Mouse (Mus musculus) left cerebral cortex, postnatal 10 days (tissue): ENCODE measurements around the gene Vps51. TPM values are rescaled to one million over a fixed set of nuclear protein-coding genes. Genes with fewer than 3 reads are reported as not detected.

Experiments
- DNase-seq, 2 experiments: peaks; one replicate each; pipeline ENCODE4 v3.0.0; 2021 to 2022; ENCODE audit warnings: low spot score in 2 of 2, mixed read lengths in 1 of 2; ENCODE audit errors: extremely low spot score in 1 of 2
- intact Hi-C: fragments of 180-260 bp; cut with DNase I; formaldehyde crosslinking; loops from one replicate; pipeline ENCODE4 v1.15.1; 2025
- total RNA-seq, 2 experiments: library from RNA; stranded (reverse); gene quantifications; 2 replicates each; pipeline ENCODE4 v1.2.3; 2021

The Vps51 gene
- 10 to 100 TPM; 90.8 to 94.8 TPM for total RNA-seq

DNA sequence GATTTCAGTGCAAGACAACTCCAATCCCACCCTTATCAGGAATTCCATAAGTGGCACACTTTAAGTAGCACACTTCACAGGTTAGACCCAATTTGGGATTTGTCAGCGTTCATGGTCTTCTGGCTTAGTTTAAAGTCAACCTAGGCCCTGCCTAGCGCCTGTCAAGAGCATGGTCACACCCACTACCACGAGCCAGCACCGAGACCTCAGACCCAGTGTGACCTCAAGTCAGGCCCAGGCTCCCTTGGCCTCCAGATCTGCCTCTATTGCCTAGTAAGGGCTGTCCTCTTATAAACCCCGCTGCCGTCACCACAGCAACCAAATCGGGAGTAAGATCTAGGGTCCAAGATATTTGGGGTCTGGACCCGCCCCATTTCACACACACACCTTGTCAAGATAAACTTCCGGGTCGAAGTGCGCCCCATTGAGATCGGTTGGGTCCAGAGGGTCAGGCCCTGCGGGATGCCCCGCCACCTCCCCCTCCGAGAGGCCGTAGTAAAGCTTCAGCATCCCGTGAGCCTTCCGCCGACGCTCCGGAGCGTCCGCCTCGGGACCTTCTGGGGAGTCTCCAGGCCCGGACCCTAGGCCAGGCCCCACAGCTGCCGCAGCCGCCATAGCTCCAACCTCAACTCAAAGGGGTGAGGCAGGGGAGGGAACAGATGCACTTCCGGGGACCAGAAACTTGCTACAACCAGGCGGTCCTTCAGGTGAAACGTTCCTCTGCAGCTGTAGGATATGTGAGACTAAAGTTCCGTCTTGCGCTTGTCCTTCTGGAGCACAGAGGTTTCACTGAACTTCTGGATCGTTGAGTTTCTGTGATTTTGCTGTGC is at the start of gene Vps51:
Vps51 (minus strand) TSS at position 668 of the 830 bp plus-strand sequence.
- intact Hi-C loops: loop anchor here (5.0 kb wide), 1 partner anchor 41 kb away; the partner anchor contains the start of gene Sac3d1
- DNase-seq: peak; percentile 86 to 89

DNA sequence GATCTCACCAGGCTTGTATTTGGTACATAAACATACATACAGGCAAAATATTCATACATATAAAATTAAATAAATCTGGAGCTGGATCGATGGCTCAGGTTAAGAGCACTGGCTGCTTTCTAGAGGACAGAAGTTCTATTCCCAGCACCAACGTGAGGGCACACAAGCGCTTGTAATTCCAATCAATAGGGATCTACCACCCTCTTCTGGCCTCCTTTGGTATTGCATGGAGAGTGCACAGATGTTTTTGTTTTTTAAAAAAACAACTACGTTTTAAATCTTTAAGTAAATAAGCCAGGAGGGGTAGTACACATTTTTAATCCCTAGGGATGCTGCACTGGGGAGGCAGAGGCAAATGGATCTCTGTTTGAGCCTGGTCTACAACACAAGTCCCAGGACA is 49.3 kb upstream of the Vps51 start:
- intact Hi-C loops: no loop called here
- no peak for DNase-seq

DNA sequence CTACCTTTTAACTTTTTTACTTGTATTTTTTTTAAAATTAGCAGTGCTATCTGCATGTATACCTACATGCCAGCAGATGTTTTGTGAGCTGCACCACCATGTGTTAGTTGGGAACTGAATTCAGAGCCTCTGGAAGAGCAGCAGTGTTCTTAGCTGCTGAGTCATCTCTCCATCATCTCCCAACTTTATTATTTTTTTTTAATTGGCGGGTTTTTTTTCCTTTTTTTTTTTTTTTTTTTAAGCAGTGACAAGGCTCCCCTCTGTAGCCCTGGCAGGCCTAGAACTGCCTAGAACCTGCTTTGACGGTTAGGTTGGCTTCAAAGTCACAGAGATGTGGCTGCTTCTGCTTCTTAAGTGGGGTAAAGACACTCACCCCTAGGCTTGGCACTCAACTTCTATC is 47.9 kb upstream of the Vps51 start:
- DNase-seq: no peak
- intact Hi-C loops: no loop called here

DNA sequence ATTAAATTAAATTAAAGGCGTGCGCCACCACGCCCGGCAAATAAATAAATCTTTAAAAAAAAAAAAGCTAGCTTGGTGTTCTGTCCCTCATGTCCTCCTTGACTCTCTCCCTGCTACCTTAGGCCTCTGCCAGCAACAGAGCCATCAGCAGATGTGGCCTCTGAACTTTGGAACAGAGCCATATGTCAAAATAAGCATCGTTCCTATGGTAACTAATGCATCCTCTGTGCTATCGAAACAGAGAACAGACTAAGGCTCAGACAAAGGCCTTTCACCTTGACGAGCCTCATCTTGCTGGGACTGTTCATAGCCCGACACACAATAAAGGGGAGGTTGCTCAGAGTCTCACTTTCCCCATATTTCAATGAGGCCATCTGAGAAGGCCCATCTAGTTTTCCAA is 46.3 kb upstream of the Vps51 start:
- DNase-seq: no peak
- intact Hi-C loops: no loop called here

DNA sequence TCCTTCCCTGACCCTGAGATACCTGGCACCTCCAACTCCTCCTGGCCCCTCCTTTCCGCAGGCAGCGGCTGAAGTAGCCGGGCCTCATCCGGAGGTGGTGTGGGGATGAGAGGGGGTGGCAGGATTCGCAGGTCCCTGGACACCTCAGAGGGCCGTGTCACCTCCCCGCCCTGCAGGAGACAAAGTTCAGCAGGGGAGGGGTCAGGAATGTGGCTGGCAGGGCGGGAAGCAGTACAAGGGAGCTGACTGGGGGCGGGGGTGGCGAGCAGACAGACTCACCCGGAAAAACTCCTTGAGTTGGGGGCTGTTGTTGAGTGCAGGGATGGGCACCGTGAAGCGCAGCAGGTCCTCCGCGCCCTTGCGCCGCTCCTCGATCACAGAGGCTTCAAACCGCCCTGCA is 44.7 kb upstream of the Vps51 start:
- intact Hi-C loops: no loop called here
- DNase-seq: no peak

DNA sequence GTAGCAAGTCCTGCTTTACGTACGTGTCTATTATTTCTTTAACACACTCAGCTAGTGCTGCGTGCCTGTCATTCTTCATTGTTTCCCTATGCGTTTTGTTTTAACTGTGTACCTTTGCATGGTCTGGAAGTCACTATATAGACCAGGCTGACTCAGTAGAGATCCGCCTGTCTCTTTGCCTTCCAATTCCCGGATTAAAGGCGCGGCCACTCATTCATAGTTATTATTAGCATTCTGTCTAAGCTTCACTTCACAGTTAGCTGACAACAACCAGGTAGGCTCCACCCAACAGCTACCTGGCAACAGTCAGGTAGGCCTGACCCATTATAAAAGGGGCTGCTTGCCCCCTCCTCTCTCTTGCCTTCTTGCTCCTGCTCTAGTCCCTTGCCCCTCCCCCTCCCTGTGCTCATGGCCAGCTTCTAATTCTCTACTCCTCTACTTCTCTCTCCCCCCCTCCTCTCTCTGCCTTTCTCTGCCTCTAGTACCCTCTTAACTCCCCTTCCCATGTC is 41.7 kb upstream of the Vps51 start:
- DNase-seq: no peak
- intact Hi-C loops: loop anchor here (5.0 kb wide), 1 partner anchor 41 kb away; the partner anchor contains the start of gene Vps51

DNA sequence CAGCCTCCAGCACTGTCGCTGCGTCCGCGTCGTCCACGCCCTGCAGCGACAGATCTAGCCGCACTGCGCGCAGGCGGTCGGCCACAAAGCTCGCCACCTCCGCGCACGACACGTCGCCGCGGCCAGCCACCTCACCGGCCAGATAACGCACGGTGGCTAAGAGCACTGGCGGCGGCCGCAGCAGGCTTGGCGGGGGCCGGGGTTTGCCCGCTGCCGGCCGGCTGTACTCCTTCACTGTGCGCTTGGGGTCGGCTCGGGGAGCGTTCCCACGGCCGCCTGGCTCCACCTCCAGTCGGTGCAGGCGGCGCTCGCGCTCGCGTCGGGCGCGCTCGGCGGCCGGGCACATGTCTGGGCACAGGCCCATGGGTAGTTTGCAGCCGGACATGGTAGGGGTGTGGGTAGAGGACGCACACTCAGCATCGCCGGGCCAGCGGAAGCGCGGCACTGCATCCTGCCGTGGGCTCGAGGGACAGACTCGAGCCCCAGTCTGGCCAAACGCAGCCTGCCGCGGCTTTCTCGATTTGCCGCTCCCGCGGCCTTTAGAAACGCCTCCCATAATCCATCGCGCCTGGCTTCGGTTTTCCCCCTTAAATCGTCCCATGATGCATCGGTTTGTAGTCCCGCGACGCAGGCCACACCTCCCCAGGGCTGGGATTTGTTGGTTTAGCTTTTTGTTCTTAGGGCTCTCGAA is 41.1 kb upstream of the Vps51 start, which contains the start of gene Sac3d1:
Sac3d1 (minus strand) TSS at position 665 of the 691 bp plus-strand sequence.
- intact Hi-C loops: loop anchor here (5.0 kb wide), 1 partner anchor 41 kb away; the partner anchor contains the start of gene Vps51
- DNase-seq: peak; percentile 88 to 92

DNA sequence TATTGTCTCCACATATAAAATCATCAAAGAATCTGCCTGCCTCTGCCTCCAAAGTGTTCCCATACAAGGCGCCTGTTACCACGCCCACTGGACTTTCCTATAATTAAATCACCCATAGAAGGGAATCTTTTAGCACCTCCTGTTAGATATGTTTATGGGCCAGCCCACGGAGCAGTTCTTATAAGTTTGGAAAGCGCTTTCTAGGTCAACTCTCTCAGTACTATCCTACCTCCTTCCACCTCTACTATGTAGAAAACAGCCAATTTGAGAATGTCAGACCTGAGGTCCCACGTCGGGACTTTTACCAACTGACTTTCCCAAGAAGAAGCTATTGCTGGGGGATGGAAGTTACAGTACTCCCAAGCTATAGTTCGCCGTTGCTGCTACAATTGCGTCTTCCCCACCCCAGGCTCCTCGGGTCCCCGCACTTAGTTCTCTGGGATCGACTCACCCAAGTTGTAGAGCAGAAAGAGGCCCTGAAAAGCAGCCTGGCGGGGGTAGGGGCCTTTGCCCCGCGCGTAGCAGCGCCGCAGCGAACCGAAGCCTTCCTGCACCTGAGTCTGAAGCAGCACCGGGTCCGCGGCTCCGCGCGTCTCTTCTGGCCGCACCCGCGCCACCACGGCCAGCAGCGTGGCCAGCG is 40.4 kb upstream of the Vps51 start:
- DNase-seq: no peak

DNA sequence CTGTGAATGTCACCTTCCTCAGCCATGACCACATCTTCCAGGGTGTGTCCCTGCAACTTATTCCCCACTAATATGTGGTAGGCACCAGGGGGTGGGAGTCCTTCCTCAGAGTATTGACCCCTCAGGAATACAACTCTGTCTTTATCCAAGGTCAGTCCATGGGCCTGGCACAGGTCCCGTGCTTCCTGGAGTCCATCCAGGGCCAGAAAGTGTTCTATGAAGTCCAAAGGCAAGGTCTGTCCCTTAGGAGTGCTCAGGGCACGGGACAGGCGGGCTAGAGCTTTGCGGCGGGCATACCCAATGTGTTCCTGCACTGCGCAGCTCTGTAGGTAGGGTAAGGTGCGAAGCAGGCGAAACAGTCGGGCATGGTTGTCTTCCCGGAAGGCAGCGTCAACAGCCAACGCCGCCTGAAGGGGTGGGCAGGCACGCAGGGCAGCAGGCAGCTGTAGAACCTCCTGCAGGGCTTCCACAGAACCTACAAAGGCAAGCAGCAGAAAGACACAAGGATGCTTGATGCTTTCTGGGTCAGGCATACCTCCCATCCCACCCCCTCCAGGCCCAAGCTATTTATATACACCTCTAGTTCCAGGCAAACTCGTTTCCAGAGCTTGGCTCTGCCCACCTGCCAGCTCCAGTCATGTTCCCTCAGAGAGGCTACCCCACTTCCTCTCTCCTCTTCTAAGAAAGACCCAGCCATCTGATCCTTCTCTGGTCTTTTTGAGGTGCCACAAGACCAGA is 39.3 kb upstream of the Vps51 start:
- no peak for DNase-seq
- intact Hi-C loops: loop anchor here (5.0 kb wide), 1 partner anchor 39 kb away; the partner anchor contains the start of gene Vps51

More for the DNA sequence above, 40.4 kb upstream of the Vps51 start:
- intact Hi-C loops: loop anchor here (5.0 kb wide), 1 partner anchor 40 kb away; the partner anchor contains the start of gene Vps51

DNA sequence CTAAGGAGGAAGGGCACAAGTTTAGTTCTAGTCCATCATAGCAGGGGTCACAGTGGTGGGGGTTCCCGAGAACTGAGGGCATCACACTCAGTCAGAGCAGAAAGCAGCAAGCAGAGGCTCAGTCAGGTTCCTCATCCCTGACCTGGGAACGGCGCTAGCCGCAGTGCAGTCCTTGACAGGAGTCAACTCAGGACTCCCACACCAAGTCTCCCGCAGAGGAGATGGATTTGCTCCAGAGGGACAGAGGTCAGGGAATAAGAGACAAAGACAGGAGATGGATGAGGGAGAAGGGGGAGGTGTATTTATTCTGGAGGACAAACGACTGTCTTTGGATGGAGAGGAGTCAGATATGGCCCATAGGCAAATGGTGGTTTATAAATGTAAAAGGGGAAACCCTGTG is 36.1 kb upstream of the Vps51 start:
- intact Hi-C loops: no loop called here
- DNase-seq: no peak

DNA sequence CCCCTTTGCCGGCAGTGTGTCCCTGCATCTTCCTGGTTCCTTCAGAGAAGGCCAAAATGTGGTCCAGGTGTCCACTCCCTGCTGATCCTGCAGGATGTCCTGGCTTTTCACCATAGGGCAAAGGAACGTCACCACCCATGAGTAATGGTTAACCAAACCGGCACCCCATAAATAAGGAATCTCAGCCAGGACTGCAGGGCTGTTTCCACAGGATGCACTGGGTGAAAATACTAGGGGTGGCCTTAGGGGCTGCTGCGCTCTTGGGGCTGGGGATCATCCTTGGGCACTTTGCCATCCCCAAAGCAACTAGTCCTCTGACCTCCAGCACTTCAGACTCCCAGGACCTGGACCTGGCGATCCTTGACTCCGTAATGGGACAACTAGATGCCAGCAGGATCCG is 28.6 kb upstream of the Vps51 start, which contains the start of gene Naaladl1:
Naaladl1 (plus strand) TSS at position 197 of the 400 bp plus-strand sequence.
- DNase-seq: no peak

DNA sequence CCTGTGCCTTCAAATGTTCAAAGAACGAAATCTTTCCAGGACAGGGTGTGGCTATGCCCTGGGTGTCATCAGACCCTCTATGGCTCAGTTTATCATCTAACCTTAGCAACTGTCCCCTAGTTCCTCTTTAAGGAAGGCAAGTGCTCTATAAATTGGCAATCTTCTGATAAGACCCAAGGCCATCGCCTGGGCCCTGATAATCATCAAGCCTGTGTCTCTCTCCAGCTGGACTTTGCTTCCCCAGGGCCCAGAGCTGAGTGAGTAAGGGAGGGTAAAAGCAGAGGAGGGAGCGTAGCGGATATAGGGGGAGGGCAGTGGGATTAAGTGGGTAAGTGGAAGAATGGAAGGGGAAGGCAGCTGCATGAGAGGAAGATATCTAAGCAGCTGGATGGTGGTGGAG is 27.4 kb upstream of the Vps51 start:
- DNase-seq: no peak
- intact Hi-C loops: no loop called here

More for the DNA sequence above, 28.6 kb upstream of the Vps51 start, which contains the start of gene Naaladl1:
- intact Hi-C loops: no loop called here

DNA sequence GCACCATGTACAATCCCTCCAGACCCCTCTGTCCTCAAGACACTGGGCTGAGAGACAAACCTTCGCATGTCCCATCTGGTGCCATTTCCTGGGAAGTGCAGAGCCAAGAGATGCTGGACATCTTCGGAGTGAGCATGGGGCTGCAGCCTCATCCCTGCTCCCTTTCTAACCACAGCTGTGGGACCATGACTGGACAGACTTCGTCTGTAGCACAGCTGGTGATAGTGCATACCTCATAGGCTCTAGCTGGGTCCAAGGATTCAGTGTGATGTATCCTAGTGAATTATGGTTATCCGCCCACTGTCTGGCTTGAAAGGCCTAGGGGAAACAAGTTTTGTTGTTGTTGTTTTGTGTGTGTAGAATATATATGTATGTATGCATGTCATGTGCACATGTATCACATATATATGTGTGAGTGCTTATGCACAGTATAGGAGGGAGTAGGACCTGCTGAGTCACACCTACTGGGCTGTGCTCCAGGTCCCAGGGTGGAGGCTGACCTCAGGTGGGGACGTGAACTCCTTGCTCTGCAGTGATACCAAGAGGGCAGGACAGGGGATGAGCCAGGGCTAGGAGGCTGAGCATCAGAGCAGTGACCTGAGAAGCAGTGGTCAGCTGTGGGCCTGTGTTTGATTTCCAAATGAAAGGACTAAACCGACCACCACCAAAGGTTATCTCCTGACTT is 25.3 kb upstream of the Vps51 start:
- intact Hi-C loops: no loop called here
- no peak for DNase-seq

DNA sequence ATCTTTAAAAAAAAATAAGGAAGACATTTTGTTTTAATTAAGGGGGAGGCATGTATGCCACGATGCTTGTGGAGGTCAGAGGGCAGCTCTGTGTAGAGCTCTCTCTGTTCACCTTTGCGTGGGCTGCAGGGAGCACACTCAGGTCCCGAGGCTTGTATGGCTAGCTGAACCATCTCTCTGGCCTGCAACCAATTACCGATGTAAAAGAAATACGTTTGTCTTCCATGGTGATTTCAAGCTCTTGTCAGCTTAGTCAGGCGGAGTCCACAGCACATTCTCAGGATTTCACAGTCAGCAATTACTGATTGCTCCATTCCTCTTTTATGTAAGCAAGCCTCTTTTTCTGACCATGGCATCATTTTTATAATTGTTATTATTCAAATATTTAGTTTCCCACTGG is 24.2 kb upstream of the Vps51 start:
- DNase-seq: no peak
- intact Hi-C loops: no loop called here

DNA sequence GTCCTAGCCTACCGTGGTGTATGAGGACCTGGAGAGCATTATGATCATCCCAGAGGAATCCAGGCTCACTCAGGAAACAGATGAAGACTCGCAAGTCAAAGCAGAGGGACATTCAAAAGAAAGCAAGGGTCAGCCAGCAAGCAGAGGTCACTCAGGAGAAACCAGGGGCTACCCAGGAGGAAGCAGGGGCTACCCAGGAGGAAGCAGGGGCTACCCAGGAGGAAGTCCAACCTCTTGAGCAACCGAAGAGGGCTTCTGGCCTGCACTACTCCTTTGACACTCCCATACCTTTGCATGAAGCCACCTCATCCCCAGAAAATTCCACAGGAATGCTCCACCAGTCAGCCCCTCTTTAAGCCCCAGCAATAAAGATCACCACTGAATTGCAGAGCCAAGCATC is 20.8 kb upstream of the Vps51 start:
- no peak for DNase-seq
- intact Hi-C loops: no loop called here

DNA sequence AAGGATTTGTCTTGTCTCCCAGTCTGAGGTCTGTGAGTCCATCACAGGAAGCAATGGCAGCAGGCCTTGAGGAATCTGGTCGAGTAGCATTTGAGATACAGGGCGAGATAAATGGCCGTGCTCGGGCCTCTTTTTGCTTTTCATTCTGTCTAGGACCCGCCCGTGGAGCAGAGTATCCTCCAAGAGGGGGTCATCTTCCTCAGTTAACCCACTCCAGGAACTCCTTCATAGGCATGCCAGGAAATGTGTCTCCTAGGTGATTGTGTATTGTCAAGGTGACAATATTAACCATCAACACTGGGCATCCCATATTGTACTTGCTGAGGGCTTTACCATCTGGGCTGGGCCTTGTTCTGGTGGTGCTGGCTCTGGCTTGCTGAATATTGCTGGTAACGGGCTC is 17.1 kb upstream of the Vps51 start, which contains the start of gene AC131692.1:
AC131692.1 (plus strand) TSS at position 301 of the 400 bp plus-strand sequence.
- intact Hi-C loops: no loop called here
- no peak for DNase-seq

DNA sequence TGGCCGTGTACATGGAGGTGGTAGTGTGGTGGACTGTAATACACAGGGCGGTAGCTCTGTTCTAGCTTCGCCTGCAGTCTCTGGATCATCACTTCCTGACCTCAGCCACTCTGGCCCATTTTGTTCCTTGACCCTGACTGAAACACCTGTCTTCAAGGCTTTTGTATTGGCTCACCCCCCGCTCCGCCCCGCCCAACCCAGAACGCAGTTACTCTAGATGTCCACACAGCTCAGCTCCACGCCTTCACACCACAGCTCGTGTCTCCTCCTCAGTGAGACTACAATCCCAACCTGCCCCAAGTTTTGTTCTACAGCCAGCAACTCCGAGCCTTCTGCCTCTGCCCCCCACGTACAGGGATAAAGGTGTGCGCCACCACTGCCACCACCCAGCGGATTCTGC is 11.8 kb upstream of the Vps51 start:
- DNase-seq: no peak
- intact Hi-C loops: no loop called here

DNA sequence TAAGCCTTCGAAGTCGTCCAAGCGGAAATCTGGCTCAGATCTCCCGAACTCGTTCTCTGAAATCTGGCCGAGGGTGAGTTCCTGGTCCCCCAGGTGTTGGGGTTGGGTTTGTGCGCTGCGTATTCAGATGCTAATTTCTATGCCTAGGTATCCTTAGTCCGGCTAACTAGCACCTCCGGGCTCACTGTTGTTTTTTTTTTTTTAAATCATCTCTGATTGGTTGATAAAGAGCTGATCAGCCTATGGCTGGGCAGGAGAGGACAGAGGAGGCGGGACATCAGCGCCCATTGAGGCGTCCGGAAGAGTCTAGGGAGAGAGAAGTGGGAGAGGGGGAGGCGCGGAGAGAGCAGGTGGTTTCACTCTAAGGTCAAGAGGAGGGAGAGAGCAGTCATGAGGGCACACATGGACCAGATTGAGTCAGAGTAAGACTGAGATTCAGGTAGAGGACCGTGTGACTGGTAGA is 8.4 kb upstream of the Vps51 start:
- DNase-seq: peak in 1 of 2 experiments; percentile 69
- intact Hi-C loops: no loop called here
